Mouse (Mus musculus) embryonic fibroblast, embryonic 13.5 days (primary cell): ENCODE data around the gene Pdss2.

ENCODE experiments used
- CTCF ChIP-seq: IDR thresholded peaks from 2 replicates; pipeline ENCODE4 v1.5.1; 2011; ENCODE audit warnings: mild to moderate bottlenecking, control low read depth, low read length, moderate library complexity, borderline replicate concordance; ENCODE audit not compliant: insufficient read depth
- POLR2A ChIP-seq: IDR thresholded peaks from 2 replicates; pipeline ENCODE4 v1.6.1; 2011; ENCODE audit warnings: low read depth, mild to moderate bottlenecking, control low read depth, low read length, moderate library complexity

- TF ChIP-seq CTCF (no peak), POLR2A (no peak)
Observed at GRCm38 (mm10) chr10:43290638-43291230, 69.4 kb downstream of the Pdss2 start.
